Mouse (Mus musculus) midbrain, embryonic 10.5 days (tissue): Measurements from ENCODE around the gene Farp2. TPM values are rescaled to one million over a fixed set of nuclear protein-coding genes. Genes with fewer than 3 reads are reported as not detected.
"Not testable (repeated sequence)": the region's sequence is repeated elsewhere in the genome, so short reads cannot be mapped to it uniquely, and the experiment has no call there.

Experiments used
- DNase-seq: peaks from one replicate; pipeline ENCODE4 v3.0.0-alpha.2; 2017; ENCODE audit warnings: low spot score
- H3K27ac ChIP-seq: fragments of 300-500 bp; sonication (generic); replicated peaks from 2 replicates; pipeline ENCODE4 v1.5.1; 2016; ENCODE audit warnings: mild to moderate bottlenecking
- H3K27me3 ChIP-seq: fragments of 300-500 bp; sonication (generic); 2 replicates; pipeline ENCODE4 v1.6.1; 2016; ENCODE audit warnings: low read depth, mild to moderate bottlenecking; ENCODE audit not compliant: poor library complexity, severe bottlenecking
- H3K36me3 ChIP-seq: fragments of 300-500 bp; sonication (generic); 2 replicates; pipeline ENCODE4 v1.6.1; 2016; ENCODE audit warnings: mild to moderate bottlenecking, moderate library complexity
- H3K4me1 ChIP-seq: fragments of 300-500 bp; sonication (generic); 2 replicates; pipeline ENCODE4 v1.6.1; 2016
- H3K4me3 ChIP-seq: fragments of 300-500 bp; sonication (generic); 2 replicates; pipeline ENCODE4 v1.5.1; 2016; ENCODE audit warnings: mild to moderate bottlenecking, moderate library complexity
- H3K9me3 ChIP-seq: fragments of 300-500 bp; sonication (generic); replicated peaks from 2 replicates; pipeline ENCODE4 v1.6.1; 2016; ENCODE audit warnings: mild to moderate bottlenecking
- WGBS: fragments of 180-500 bp; shearing (Covaris S2); methylation state at CpG from one replicate; pipeline ENCODE4 v1.1.7; 2016; 5-methylcytosine and 5-hydroxymethylcytosine counted together
- polyA plus RNA-seq: library from polyadenylated mRNA; unstranded; fragments of >200 nt; fragmentation: Nextera tagmentation; extraction: Ambion mirVana; gene quantifications from 2 replicates; pipeline ENCODE4 v1.2.1, GENCODE M21; 2016

The Farp2 gene
- polyA plus RNA-seq, 1 experiment from 2014 or later: 3.3 TPM

DNA sequence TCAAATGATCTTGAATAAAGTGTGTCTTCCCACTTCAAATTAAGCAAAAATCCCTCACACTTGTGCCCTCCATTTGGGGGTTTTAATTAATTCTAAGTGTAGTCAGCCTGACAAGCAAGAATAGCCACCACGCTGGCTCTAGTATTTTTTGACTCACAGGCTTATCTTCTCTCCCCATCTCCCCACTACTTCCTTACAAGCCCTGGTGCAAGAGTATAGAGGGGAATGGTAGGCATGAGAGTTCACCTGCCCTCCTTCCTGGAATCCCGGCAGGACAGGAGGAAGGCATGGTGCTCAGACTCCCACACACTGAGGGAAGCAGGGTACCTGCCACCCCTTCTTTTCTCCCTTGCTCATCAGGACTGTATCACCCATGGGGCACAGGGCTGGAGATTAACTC, 142.4 kb downstream of the Farp2 start:
- no peak overlapping the region for H3K27ac ChIP-seq
- no peak for DNase-seq
- peaks cover 8% of the 10 kb centered on the region for H3K9me3 ChIP-seq
- H3K4me3 ChIP-seq: no peak overlapping the region
- 82% methylated on average over 2 of the region's 2 CpGs for WGBS
- no peaks in the 10 kb centered on the region for H3K27me3 ChIP-seq
- no peaks in the 10 kb centered on the region for H3K36me3 ChIP-seq
- H3K4me1 ChIP-seq: 0 out of 2 replicates have a peak, but pooled peaks cover 2% of the 10 kb centered on the region

DNA sequence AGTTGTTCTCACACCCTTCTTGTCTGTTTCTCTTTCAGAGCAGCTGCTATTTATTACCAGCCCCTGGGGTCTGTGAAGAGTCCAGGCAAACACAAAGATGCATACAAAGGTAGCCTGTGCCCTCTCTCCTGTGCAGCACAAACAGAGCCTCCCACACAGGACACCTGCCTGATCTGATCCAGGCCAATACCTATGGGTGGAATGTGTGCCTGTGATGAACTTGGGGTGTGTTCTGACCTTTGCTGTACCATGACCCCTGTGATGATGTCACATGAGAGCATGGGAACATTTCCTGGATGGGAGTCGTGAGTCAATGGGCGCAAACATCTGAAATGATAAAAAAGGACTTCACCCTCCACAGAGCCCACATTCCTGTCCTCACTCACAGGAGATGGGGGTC, 142.9 kb downstream of the Farp2 start:
- 90% methylated on average over 2 of the region's 2 CpGs for WGBS

GRCm38 (mm10) chr1:93656325-93657024, 144.6 kb downstream of the Farp2 start:
- no peaks in the 10 kb centered on the region for H3K27me3 ChIP-seq
- no peak overlapping the region for H3K4me3 ChIP-seq
- no peak overlapping the region for H3K27ac ChIP-seq
- DNase-seq: no peak
- H3K4me1 ChIP-seq: 0 out of 2 replicates have a peak, but pooled peaks cover 2% of the 10 kb centered on the region
- 79% methylated on average over 7 of the region's 7 CpGs for WGBS
- peaks cover 7% of the 10 kb centered on the region for H3K9me3 ChIP-seq
- no peaks in the 10 kb centered on the region for H3K36me3 ChIP-seq

More for the DNA sequence above, 142.9 kb downstream of the Farp2 start:
- no peaks in the 10 kb centered on the region for H3K27me3 ChIP-seq
- H3K27ac ChIP-seq: no peak overlapping the region
- no peak overlapping the region for H3K4me3 ChIP-seq
- 0 out of 2 replicates have a peak, but pooled peaks cover 2% of the 10 kb centered on the region for H3K4me1 ChIP-seq
- H3K36me3 ChIP-seq: no peaks in the 10 kb centered on the region
- peaks cover 8% of the 10 kb centered on the region for H3K9me3 ChIP-seq
- no peak for DNase-seq

DNA sequence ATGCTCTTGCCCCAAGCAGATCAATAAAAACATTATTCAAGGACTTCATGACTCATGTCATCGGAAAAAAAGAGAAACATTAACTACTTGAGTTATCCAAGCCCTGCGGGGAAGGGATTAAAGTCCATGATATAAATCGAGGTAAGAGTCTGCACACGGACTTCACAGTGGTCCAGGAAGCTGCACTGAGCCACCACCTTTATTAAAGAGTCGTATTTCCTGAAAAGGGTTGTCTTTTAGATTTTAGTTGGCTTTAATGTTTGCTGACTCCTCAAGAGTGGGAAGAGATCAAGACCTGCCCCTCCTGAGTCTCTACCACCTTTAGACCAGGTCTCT, 145.1 kb downstream of the Farp2 start:
- Histone ChIP-seq H3K27ac (no peak overlapping the region), H3K4me3 (no peak overlapping the region), H3K36me3 (no peaks in the 10 kb centered on the region), H3K27me3 (no peaks in the 10 kb centered on the region), H3K4me1 (0 out of 2 replicates have a peak, but pooled peaks cover 2% of the 10 kb centered on the region), H3K9me3 (peaks cover 2% of the 10 kb centered on the region; the same call in 1 of the 2 replicates)
- WGBS: 83% methylated on average over 5 of the region's 5 CpGs
- DNase-seq: no peak

DNA sequence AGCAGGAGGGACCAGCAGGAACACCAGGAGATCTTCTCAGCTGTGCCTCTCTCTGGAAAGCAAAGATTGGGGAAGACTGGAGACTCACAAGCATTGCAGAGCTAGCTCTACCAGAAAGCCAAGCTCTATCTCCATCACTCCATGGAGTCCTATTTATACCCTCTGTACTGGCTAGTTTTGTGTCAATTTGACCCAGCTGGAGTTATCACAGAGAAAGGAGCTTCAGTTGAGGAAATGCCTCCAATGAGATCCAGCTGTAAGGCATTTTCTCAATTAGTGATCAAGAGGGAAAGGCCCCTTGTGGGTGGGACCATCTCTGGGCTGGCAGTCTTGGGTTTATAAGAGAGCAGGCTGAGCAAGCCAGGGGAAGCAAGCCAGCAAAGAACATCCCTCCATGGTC, 146.7 kb downstream of the Farp2 start, which contains the start of gene Stk25:
Stk25 (minus strand) TSS at position 101 of the 400 bp plus-strand sequence.
- not testable (repeated sequence) for H3K27ac ChIP-seq, H3K36me3 ChIP-seq, DNase-seq

DNA sequence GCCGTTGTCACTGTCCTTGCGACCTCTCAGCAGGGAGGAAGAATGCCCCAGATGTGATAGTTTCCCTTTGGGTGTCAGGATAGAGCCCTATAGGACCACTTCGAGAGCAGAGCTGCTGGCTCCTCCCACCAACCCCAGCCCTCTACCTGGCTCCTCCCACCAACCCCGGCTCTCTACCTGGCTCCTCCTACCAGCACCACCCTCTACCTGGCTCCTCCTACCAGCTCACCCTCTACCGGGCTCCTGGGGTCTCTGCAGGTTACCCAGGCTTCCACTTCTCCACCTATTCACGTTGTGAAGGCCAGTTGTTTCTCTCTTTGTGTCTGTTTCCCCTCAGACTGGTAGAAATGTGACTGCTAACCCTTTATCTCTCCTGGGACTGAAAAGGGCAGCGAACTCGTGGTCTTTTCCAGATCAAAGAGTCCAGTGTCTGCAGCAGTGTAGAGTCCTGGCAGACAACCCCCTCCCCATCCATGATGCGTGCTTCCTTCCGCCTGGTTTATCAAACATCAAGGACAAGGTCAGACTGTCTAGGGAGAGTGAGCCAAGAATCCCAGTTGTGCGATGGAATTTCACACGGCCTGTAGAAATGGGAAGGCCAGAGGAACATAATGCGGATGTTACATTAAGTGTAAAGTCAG, 156.0 kb downstream of the Farp2 start:
- peaks cover 25% of the 10 kb centered on the region for H3K4me1 ChIP-seq
- no peaks in the 10 kb centered on the region for H3K36me3 ChIP-seq
- H3K4me3 ChIP-seq: 0 out of 2 replicates have a peak overlapping the region, but pooled peaks have one; percentile 4
- H3K27me3 ChIP-seq: peaks cover 5% of the 10 kb centered on the region
- DNase-seq: no peak
- H3K9me3 ChIP-seq: no peaks in the 10 kb centered on the region
- H3K27ac ChIP-seq: no peak overlapping the region
- 31% methylated on average over 13 of the region's 13 CpGs for WGBS

More for the DNA sequence above, 146.7 kb downstream of the Farp2 start, which contains the start of gene Stk25:
- not testable (repeated sequence) for H3K27me3 ChIP-seq, H3K9me3 ChIP-seq, H3K4me1 ChIP-seq, H3K4me3 ChIP-seq

DNA sequence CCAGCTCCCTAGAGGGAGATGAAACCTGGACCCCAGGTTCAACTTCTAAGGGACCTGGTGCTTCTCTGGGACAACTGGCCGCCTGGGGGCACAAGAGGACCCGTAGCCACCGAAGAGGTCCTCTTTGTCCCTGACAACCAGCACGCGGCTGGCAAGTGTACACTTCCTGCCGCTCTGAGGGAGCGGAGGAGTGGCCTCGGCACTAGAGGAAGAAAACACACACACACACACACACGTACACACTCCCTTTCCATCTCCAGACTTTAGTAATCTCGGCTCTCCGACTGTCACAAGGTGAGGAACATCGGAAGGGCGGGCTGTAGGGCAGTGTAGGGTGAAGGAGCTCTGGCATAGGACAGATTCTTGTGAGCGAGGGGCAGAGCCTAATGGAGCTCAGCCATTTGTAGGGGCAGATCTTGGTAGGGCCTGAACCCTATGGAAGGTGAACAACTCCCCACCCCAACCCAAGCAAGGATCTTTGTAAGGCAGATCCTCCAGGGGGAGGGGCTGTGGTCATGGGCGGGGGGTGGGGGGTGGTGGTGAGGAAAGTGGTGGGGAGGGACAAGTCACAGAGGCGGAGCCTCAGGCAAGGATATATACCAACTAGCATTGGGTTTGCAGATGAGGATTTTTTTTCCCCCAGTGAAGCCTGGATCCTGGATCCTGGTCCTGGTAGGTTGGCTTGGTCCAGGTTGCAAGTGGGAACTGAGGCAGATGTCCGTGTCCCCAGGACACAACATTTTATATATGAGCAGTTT, 157.1 kb downstream of the Farp2 start:
- DNase-seq: peak; percentile 79
- H3K27me3 ChIP-seq: peaks cover 5% of the 10 kb centered on the region
- H3K36me3 ChIP-seq: no peaks in the 10 kb centered on the region
- 8% methylated on average over 17 of the region's 17 CpGs for WGBS
- H3K9me3 ChIP-seq: no peaks in the 10 kb centered on the region
- H3K4me3 ChIP-seq: peak overlapping the region; percentile 56
- H3K4me1 ChIP-seq: peaks cover 25% of the 10 kb centered on the region
- peak overlapping the region; percentile 88 for H3K27ac ChIP-seq

DNA sequence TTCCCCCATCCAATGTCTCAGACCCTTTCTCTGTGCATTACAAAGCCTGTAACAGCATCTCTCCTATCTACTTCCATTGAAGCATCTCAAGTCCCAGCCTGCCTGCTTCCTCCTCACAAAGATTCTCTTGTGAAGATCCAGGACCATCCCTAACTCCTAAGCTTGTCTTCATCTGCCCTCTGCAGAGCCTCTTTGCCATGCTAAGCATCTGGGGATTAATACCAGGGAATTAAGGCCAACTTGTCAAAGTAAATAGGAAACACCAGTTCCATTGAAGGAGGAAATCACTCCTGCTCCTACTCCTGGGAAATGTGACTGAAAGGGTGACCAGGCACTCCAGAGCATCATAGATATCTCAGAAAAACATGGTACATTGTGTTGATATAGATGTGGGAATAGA, 158.1 kb downstream of the Farp2 start:
- Histone ChIP-seq H3K4me1 (peaks cover 25% of the 10 kb centered on the region), H3K36me3 (no peaks in the 10 kb centered on the region), H3K27ac (0 out of 2 replicates have a peak overlapping the region, but pooled peaks have one; percentile 88), H3K27me3 (peaks cover 5% of the 10 kb centered on the region), H3K4me3 (0 out of 2 replicates have a peak overlapping the region, but pooled peaks have one; percentile 56), H3K9me3 (no peaks in the 10 kb centered on the region)
- no peak for DNase-seq

Other genes with a start within 250 kb of the Farp2 start
- 34.9 and 36.6 TPM in 2 replicates for gene Mterf4, start 206.2 kb upstream of the Farp2 start, polyA plus RNA-seq
- gene Ppp1r7, start 169.2 kb upstream of the Farp2 start, polyA plus RNA-seq: 79.0 and 84.5 TPM in 2 replicates
- 26.9 and 31.0 TPM in 2 replicates for gene Pask, start 168.6 kb upstream of the Farp2 start, polyA plus RNA-seq
- gene Ano7, start 138.1 kb upstream of the Farp2 start, polyA plus RNA-seq: 0.21 and 0.25 TPM in 2 replicates
- gene Hdlbp, start 33.3 kb upstream of the Farp2 start, polyA plus RNA-seq: 106 and 107 TPM in 2 replicates
- gene Stk25, start 146.6 kb downstream of the Farp2 start, polyA plus RNA-seq: 165 and 198 TPM in 2 replicates
- gene Bok, start 173.6 kb downstream of the Farp2 start, polyA plus RNA-seq: 42.9 and 43.8 TPM in 2 replicates
- 85.6 and 92.4 TPM in 2 replicates for gene Atg4b, start 239.4 kb downstream of the Farp2 start, polyA plus RNA-seq
- 47.8 and 49.6 TPM in 2 replicates for gene Thap4, start 242.8 kb downstream of the Farp2 start, polyA plus RNA-seq